Comparison of ENCODE assay signal across 24 mouse cellular contexts in the genomic region with DNA sequence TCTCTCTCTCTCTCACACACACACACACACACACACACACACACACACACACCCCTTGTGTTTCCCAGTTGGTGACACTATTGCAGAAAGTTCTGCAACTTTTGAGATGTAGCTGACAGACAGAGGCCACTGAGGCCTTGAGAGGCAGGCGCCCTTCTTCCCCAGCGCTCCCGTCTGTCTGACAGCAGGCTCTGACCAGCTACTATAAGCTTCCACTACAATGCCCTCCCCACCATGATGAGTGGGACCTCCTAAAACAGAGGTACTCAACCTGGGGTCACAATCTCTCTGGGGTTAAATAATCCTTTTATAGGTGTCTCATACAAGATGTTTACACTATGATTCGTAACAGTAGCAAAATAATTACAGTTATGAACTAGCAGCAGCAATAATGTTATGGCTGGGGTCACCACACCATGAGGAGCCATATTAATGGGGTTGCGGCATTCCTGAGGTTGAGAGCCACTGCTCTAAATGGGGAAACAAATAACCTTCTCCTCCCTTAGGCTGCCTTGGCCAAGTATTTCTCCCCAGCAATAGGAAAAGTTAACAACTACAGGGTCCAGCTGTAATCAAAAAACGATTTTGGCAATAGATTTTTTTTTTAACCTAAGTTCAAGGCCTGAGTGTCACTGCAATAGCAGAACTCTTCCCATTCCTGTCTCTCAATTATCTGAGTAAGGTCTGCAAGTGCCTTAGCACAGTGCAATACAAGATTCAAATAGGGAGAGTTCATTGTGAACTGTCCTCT. TPM values are rescaled to one million over a fixed set of nuclear protein-coding genes. Genes with fewer than 3 reads are reported as not detected.
DNase-seq lines count a peak whose midpoint lies in the region; ATAC-seq and TF ChIP-seq lines count a peak whose summit lies in the region.
"Had no signal": no experiment of that assay in that cellular context is flagged by ENCODE, and none has a peak within 500 bp of the region (broad histone marks: within the 10 kb centered on the region; RNA-seq: fewer than 3 reads in every experiment).

No protein-coding gene starts in this region.

- no peak overlapping the region for H3K4me2 ChIP-seq in midbrain, embryonic 11.5 days
- H3K4me2 ChIP-seq in midbrain, embryonic 14.5 days (ENCODE audit: low read length): no peak overlapping the region
- H3K4me2 ChIP-seq: embryonic facial prominence, embryonic 15.5 days; forebrain, embryonic 12.5 days; heart, embryonic 15.5 days; hindbrain, embryonic 14.5 days had no signal

- 55% methylated on average over 6 of the region's 6 CpGs for whole genome bisulfite sequencing in midbrain, embryonic 11.5 days
- WGBS in midbrain, embryonic 14.5 days: 52% methylated on average over 6 of the region's 6 CpGs

- H3K9me3 ChIP-seq in midbrain, embryonic 11.5 days (ENCODE audit: control insufficient read depth, low read length): no peaks in the 10 kb centered on the region
- H3K9me3 ChIP-seq in midbrain, embryonic 14.5 days (ENCODE audit: control insufficient read depth, low read length): no peaks in the 10 kb centered on the region
- H3K9me3 ChIP-seq: embryonic facial prominence, embryonic 10.5 days; embryonic facial prominence, embryonic 15.5 days; forebrain, embryonic 12.5 days; heart, embryonic 15.5 days; midbrain, embryonic 10.5 days had no signal

- DNase-seq in heart, adult 11 months: peak; percentile 74
- DNase-seq in heart, postnatal 4 days: no peak
- DNase-seq in layer of hippocampus, adult 2 months (ENCODE audit: low spot score in 2 of 2): no peak
- DNase-seq in layer of hippocampus, adult 9-10 months (ENCODE audit: low spot score): no peak
- DNase-seq in midbrain, embryonic 11.5 days (ENCODE audit: low spot score, missing footprints): no peak
- DNase-seq in midbrain, embryonic 14.5 days: no peak
- peak; percentile 36 to 63 for DNase-seq in adrenal gland, postnatal 36 days
- DNase-seq in left cerebral cortex, adult 11 months (ENCODE audit: low spot score): no peak
- DNase-seq: cerebellum, adult 8-10 months; cerebellum, postnatal 25 days; forebrain, postnatal 0 days; gastrocnemius, postnatal 10 days; kidney, adult 9 months; kidney, postnatal 10 days; left cerebral cortex, postnatal 4 days; lung, postnatal 14 days had no signal

- H3K36me3 ChIP-seq in midbrain, embryonic 11.5 days (ENCODE audit: control insufficient read depth, insufficient read depth, low read length): no peaks in the 10 kb centered on the region
- no peaks in the 10 kb centered on the region for H3K36me3 ChIP-seq in midbrain, embryonic 14.5 days (ENCODE audit: control insufficient read depth, insufficient read depth, low read length)
- H3K36me3 ChIP-seq: embryonic facial prominence, embryonic 10.5 days; embryonic facial prominence, embryonic 15.5 days; forebrain, embryonic 12.5 days; heart, embryonic 15.5 days; midbrain, embryonic 10.5 days had no signal

- peak overlapping the region; percentile 28; the same call in 1 of the 2 replicates for H3K27ac ChIP-seq in layer of hippocampus, adult 2 months
- no peak overlapping the region for H3K27ac ChIP-seq in midbrain, embryonic 11.5 days (ENCODE audit: low read depth, low read length)
- no peak overlapping the region for H3K27ac ChIP-seq in midbrain, embryonic 14.5 days (replicated peaks; ENCODE audit: low read depth, low read length)
- H3K27ac ChIP-seq: embryonic facial prominence, embryonic 10.5 days; embryonic facial prominence, embryonic 15.5 days; forebrain, embryonic 12.5 days; hindbrain, embryonic 14.5 days; midbrain, embryonic 10.5 days had no signal

- TF ChIP-seq CTCF in layer of hippocampus, adult 2 months (conservative IDR thresholded peaks at IDR 0.05): no peak

- no peak overlapping the region for H3K4me3 ChIP-seq in layer of hippocampus, adult 2 months
- H3K4me3 ChIP-seq in midbrain, embryonic 11.5 days (ENCODE audit: low read depth, low read length): no peak overlapping the region
- no peak overlapping the region for H3K4me3 ChIP-seq in midbrain, embryonic 14.5 days (replicated peaks; ENCODE audit: low read depth, low read length)
- H3K4me3 ChIP-seq: embryonic facial prominence, embryonic 10.5 days; embryonic facial prominence, embryonic 15.5 days; forebrain, embryonic 12.5 days; heart, embryonic 15.5 days; midbrain, embryonic 10.5 days had no signal

- peaks cover 11% of the 10 kb centered on the region for H3K4me1 ChIP-seq in midbrain, embryonic 11.5 days (ENCODE audit: control insufficient read depth, insufficient read depth, low read length)
- H3K4me1 ChIP-seq in midbrain, embryonic 14.5 days (ENCODE audit: control insufficient read depth, insufficient read depth, low read length): peaks cover 14% of the 10 kb centered on the region

- H3K27me3 ChIP-seq in midbrain, embryonic 11.5 days (ENCODE audit: control insufficient read depth, insufficient read depth, low read length): no peaks in the 10 kb centered on the region
- no peaks in the 10 kb centered on the region for H3K27me3 ChIP-seq in midbrain, embryonic 14.5 days (ENCODE audit: control insufficient read depth, insufficient read depth, low read length)
- H3K27me3 ChIP-seq: embryonic facial prominence, embryonic 15.5 days; forebrain, embryonic 12.5 days; heart, embryonic 15.5 days had no signal

- ATAC-seq in midbrain, embryonic 11.5 days (ENCODE audit: low FRiP score): peak; percentile 24; the same call in 1 of the 2 replicates
- ATAC-seq in midbrain, embryonic 14.5 days (ENCODE audit: low FRiP score, low TSS enrichment): no peak
- ATAC-seq: CD4-positive, CD25-positive, alpha-beta regulatory T cell, adult 4 months; forebrain, postnatal 0 days; intestine, postnatal 0 days had no signal

- H3K9ac ChIP-seq in midbrain, embryonic 11.5 days (ENCODE audit: low read length): no peak overlapping the region
- no peak overlapping the region for H3K9ac ChIP-seq in midbrain, embryonic 14.5 days (replicated peaks; ENCODE audit: low read length)
- H3K9ac ChIP-seq: embryonic facial prominence, embryonic 15.5 days; forebrain, embryonic 12.5 days; forebrain, postnatal 0 days; heart, embryonic 15.5 days; hindbrain, embryonic 14.5 days had no signal

RNA-seq across cellular contexts. Expression of gene Ppp2r5e, which starts 58.2 kb away (rescaled TPM):
- 10 to 100 TPM; 35.1 to 39.1 TPM for total RNA-seq in heart, postnatal 4 days (2021)
- total RNA-seq in layer of hippocampus, adult 2 months (2021): 10 to 100 TPM; 79.1 to 80.1 TPM
- 22.3 and 24.7 TPM in 2 replicates for polyA plus RNA-seq in midbrain, embryonic 11.5 days (2014; fragmentation: Nextera tagmentation; extraction: Ambion mirVana)
- 29.0 and 30.3 TPM in 2 replicates for polyA plus RNA-seq in midbrain, embryonic 14.5 days (2014; fragmentation: Nextera tagmentation; extraction: Ambion mirVana)
- 10 to 100 TPM; 50.2 to 50.8 TPM for total RNA-seq in adrenal gland, postnatal 36 days (2021)

Comparison
In these comparisons a context has a peak if more than half of its experiments do, and no peak if none do; other contexts are left out.
1. DNase-seq: peak in heart, adult 11 months (single experiment) and adrenal gland, postnatal 36 days (2 of 2); none in heart, postnatal 4 days (single experiment), layer of hippocampus, adult 2 months (0 of 2), layer of hippocampus, adult 9-10 months (single experiment), midbrain, embryonic 11.5 days (single experiment), midbrain, embryonic 14.5 days (single experiment) and left cerebral cortex, adult 11 months (single experiment).